Mouse (Mus musculus): ENCODE results near the gene Dclk3. TPM values are rescaled to one million over a fixed set of nuclear protein-coding genes. Genes with fewer than 3 reads are reported as not detected.
A peak's percentile ranks its signal among the peaks of the same experiment; 100 is the strongest.

Gene Dclk3
- polyA plus RNA-seq, 1 experiment, result 4.2 TPM

- TF ChIP-seq CTCF (IDR thresholded peaks at IDR 0.05; ENCODE audit: borderline replicate concordance, extremely low read depth, insufficient read depth, insufficient read length), result no peak
- no peak for TF ChIP-seq POLR2A (IDR thresholded peaks at IDR 0.05; ENCODE audit: borderline replicate concordance, extremely low read depth, insufficient read depth, insufficient read length, poor library complexity, severe bottlenecking)
- DNase-seq (ENCODE audit: low read depth), result no peak
Observed at GRCm38 (mm10) chr9:111440446-111440845, 1.6 kb downstream of the Dclk3 start.

- TF ChIP-seq POLR2A (IDR thresholded peaks at IDR 0.05; ENCODE audit: borderline replicate concordance, extremely low read depth, insufficient read depth, insufficient read length, poor library complexity, severe bottlenecking) (no peak), CTCF (IDR thresholded peaks at IDR 0.05; ENCODE audit: borderline replicate concordance, extremely low read depth, insufficient read depth, insufficient read length) (no peak)
- no peak for DNase-seq (ENCODE audit: low read depth)
Observed at GRCm38 (mm10) chr9:111441151-111441550, 2.3 kb downstream of the Dclk3 start.

GRCm38 (mm10) chr9:111446204-111446603 lies 7.3 kb downstream of the Dclk3 start:
- DNase-seq (ENCODE audit: low read depth), result no peak
- TF ChIP-seq POLR2A (IDR thresholded peaks at IDR 0.05; ENCODE audit: borderline replicate concordance, extremely low read depth, insufficient read depth, insufficient read length, poor library complexity, severe bottlenecking), result no peak
- no peak for TF ChIP-seq CTCF (IDR thresholded peaks at IDR 0.05; ENCODE audit: borderline replicate concordance, extremely low read depth, insufficient read depth, insufficient read length)

- TF ChIP-seq CTCF (IDR thresholded peaks at IDR 0.05; ENCODE audit: borderline replicate concordance, extremely low read depth, insufficient read depth, insufficient read length) (no peak), POLR2A (IDR thresholded peaks at IDR 0.05; ENCODE audit: borderline replicate concordance, extremely low read depth, insufficient read depth, insufficient read length, poor library complexity, severe bottlenecking) (no peak)
- no peak for DNase-seq (ENCODE audit: low read depth)
Observed at GRCm38 (mm10) chr9:111448976-111449375, 10.1 kb downstream of the Dclk3 start.

- DNase-seq (ENCODE audit: low read depth), result no peak
- TF ChIP-seq CTCF (IDR thresholded peaks at IDR 0.05; ENCODE audit: borderline replicate concordance, extremely low read depth, insufficient read depth, insufficient read length) (no peak), POLR2A (IDR thresholded peaks at IDR 0.05; ENCODE audit: borderline replicate concordance, extremely low read depth, insufficient read depth, insufficient read length, poor library complexity, severe bottlenecking) (no peak)
Observed at GRCm38 (mm10) chr9:111449880-111450279, 11.0 kb downstream of the Dclk3 start.

GRCm38 (mm10) chr9:111450853-111451404 lies 12.0 kb downstream of the Dclk3 start:
- TF ChIP-seq POLR2A (IDR thresholded peaks at IDR 0.05; ENCODE audit: borderline replicate concordance, extremely low read depth, insufficient read depth, insufficient read length, poor library complexity, severe bottlenecking), result no peak
- no peak for TF ChIP-seq CTCF (IDR thresholded peaks at IDR 0.05; ENCODE audit: borderline replicate concordance, extremely low read depth, insufficient read depth, insufficient read length)
- DNase-seq (ENCODE audit: low read depth), result no peak

- no peak for DNase-seq (ENCODE audit: low read depth)
- TF ChIP-seq CTCF (IDR thresholded peaks at IDR 0.05; ENCODE audit: borderline replicate concordance, extremely low read depth, insufficient read depth, insufficient read length), result no peak
- no peak for TF ChIP-seq POLR2A (IDR thresholded peaks at IDR 0.05; ENCODE audit: borderline replicate concordance, extremely low read depth, insufficient read depth, insufficient read length, poor library complexity, severe bottlenecking)
Observed at GRCm38 (mm10) chr9:111453895-111454294, 15.0 kb downstream of the Dclk3 start.

GRCm38 (mm10) chr9:111457176-111457935 lies 18.5 kb downstream of the Dclk3 start:
- TF ChIP-seq CTCF (IDR thresholded peaks at IDR 0.05; ENCODE audit: borderline replicate concordance, extremely low read depth, insufficient read depth, insufficient read length) (no peak), POLR2A (IDR thresholded peaks at IDR 0.05; ENCODE audit: borderline replicate concordance, extremely low read depth, insufficient read depth, insufficient read length, poor library complexity, severe bottlenecking) (no peak)
- DNase-seq (ENCODE audit: low read depth), result peak; percentile 28

- peak; percentile 69 for DNase-seq (ENCODE audit: low read depth)
- no peak for TF ChIP-seq CTCF (IDR thresholded peaks at IDR 0.05; ENCODE audit: borderline replicate concordance, extremely low read depth, insufficient read depth, insufficient read length)
- no peak for TF ChIP-seq POLR2A (IDR thresholded peaks at IDR 0.05; ENCODE audit: borderline replicate concordance, extremely low read depth, insufficient read depth, insufficient read length, poor library complexity, severe bottlenecking)
Observed at GRCm38 (mm10) chr9:111457936-111458310, 19.0 kb downstream of the Dclk3 start.

- TF ChIP-seq CTCF (IDR thresholded peaks at IDR 0.05; ENCODE audit: borderline replicate concordance, extremely low read depth, insufficient read depth, insufficient read length) (no peak), POLR2A (IDR thresholded peaks at IDR 0.05; ENCODE audit: borderline replicate concordance, extremely low read depth, insufficient read depth, insufficient read length, poor library complexity, severe bottlenecking) (no peak)
- DNase-seq (ENCODE audit: low read depth), result no peak
Observed at GRCm38 (mm10) chr9:111459466-111459865, 20.6 kb downstream of the Dclk3 start.

- peak; percentile 71 for DNase-seq (ENCODE audit: low read depth)
- no peak for TF ChIP-seq POLR2A (IDR thresholded peaks at IDR 0.05; ENCODE audit: borderline replicate concordance, extremely low read depth, insufficient read depth, insufficient read length, poor library complexity, severe bottlenecking)
Observed at GRCm38 (mm10) chr9:111460201-111460814, 21.4 kb downstream of the Dclk3 start.

Measured in brain, embryonic 14.5 days (tissue).